ENCODE assay signal across 8 mouse cellular contexts in the genomic region with DNA sequence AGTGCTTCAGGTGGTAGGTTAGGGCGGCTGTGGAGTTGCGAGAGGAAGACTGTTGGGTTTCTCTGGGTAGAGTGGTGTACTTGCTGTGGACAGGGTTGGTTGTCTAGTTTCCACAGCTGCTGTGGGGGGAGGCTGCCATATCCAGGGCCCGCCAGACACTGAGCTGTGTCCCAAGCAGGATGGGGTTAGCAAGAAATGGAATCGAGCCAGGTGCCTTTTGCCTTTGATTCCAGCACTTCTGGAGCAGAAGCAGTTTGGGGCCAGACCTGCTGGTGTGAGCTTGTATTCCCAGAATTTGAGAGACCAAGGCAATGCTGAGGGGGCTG. TPM values are rescaled to one million over a fixed set of nuclear protein-coding genes. Genes with fewer than 3 reads are reported as not detected.
DNase-seq lines count a peak whose midpoint lies in the region; ATAC-seq and TF ChIP-seq lines count a peak whose summit lies in the region.

No protein-coding gene starts in this region.

- DNase-seq in spleen, adult 2 months (ENCODE audit: low read depth in 1 of 2, low spot score in 2 of 2), result no peak
- DNase-seq in spleen, postnatal 14 days (ENCODE audit: low spot score in 2 of 2), result no peak
- peak; percentile 53 to 69 for DNase-seq in kidney, postnatal 36 days
- no peak for DNase-seq in left cerebral cortex, adult 9 months (ENCODE audit: low spot score in 2 of 2)
- no peak for DNase-seq in spleen, postnatal 36 days (ENCODE audit: low spot score in 2 of 2)
- no peak for DNase-seq in gastrocnemius, postnatal 25 days

- H3K4me2 ChIP-seq in heart, embryonic 13.5 days, result peak overlapping the region; percentile 89
- peak overlapping the region; percentile 76 for H3K4me2 ChIP-seq in neural tube, embryonic 15.5 days

- 0 out of 2 replicates have a peak overlapping the region, but pooled peaks have one; percentile 1 for H3K27ac ChIP-seq in spleen, adult 2 months (ENCODE audit: insufficient read depth, low read length)
- 0 out of 2 replicates have a peak overlapping the region, but pooled peaks have one; percentile 51 for H3K27ac ChIP-seq in heart, embryonic 13.5 days (replicated peaks)
- no peak overlapping the region for H3K27ac ChIP-seq in neural tube, embryonic 15.5 days (replicated peaks)

- no peak overlapping the region for H3K4me3 ChIP-seq in spleen, adult 2 months (ENCODE audit: extremely low read depth, insufficient read depth, insufficient read length)
- peak overlapping the region; percentile 99 for H3K4me3 ChIP-seq in heart, embryonic 13.5 days
- peak overlapping the region; percentile 98 for H3K4me3 ChIP-seq in neural tube, embryonic 15.5 days (replicated peaks)

- WGBS in spleen, adult 2 months, result 20% methylated on average over 4 of the region's 4 CpGs
- WGBS in heart, embryonic 13.5 days, result 56% methylated on average over 4 of the region's 4 CpGs
- WGBS in neural tube, embryonic 15.5 days, result 82% methylated on average over 4 of the region's 4 CpGs

- peaks cover 29% of the 10 kb centered on the region for H3K36me3 ChIP-seq in spleen, adult 2 months (ENCODE audit: control insufficient read depth, insufficient read depth, low read length)
- peaks cover 58% of the 10 kb centered on the region for H3K36me3 ChIP-seq in heart, embryonic 13.5 days
- H3K36me3 ChIP-seq in neural tube, embryonic 15.5 days, result peaks cover 48% of the 10 kb centered on the region

- H3K9ac ChIP-seq in heart, embryonic 13.5 days, result peak overlapping the region; percentile 100
- peak overlapping the region; percentile 99 for H3K9ac ChIP-seq in neural tube, embryonic 15.5 days (replicated peaks)

- no peaks in the 10 kb centered on the region for H3K27me3 ChIP-seq in spleen, adult 2 months (ENCODE audit: control insufficient read depth, insufficient read depth, low read length)
- H3K27me3 ChIP-seq in heart, embryonic 13.5 days (replicated peaks), result no peaks in the 10 kb centered on the region; the same call in 1 of the 2 replicates
- H3K27me3 ChIP-seq in neural tube, embryonic 15.5 days (replicated peaks), result no peaks in the 10 kb centered on the region

- H3K4me1 ChIP-seq in spleen, adult 2 months (ENCODE audit: control insufficient read depth, insufficient read depth, insufficient read length), result peaks cover 21% of the 10 kb centered on the region; the same call in 1 of the 2 replicates
- peaks cover 27% of the 10 kb centered on the region for H3K4me1 ChIP-seq in heart, embryonic 13.5 days
- H3K4me1 ChIP-seq in neural tube, embryonic 15.5 days, result peaks cover 32% of the 10 kb centered on the region

- no peak for TF ChIP-seq POLR2A in spleen, adult 2 months (IDR thresholded peaks at IDR 0.05; ENCODE audit: low read depth, low read length)

- no peaks in the 10 kb centered on the region for H3K9me3 ChIP-seq in heart, embryonic 13.5 days
- H3K9me3 ChIP-seq in neural tube, embryonic 15.5 days (replicated peaks), result no peaks in the 10 kb centered on the region

- TF ChIP-seq CTCF in spleen, adult 2 months (IDR thresholded peaks at IDR 0.05; ENCODE audit: extremely low read depth, insufficient read depth, insufficient read length, insufficient replicate concordance), result no peak

- no peak for ATAC-seq in heart, embryonic 13.5 days (ENCODE audit: extremely low read depth, insufficient number of reproducible peaks, low FRiP score, low TSS enrichment)
- ATAC-seq in neural tube, embryonic 15.5 days (ENCODE audit: low FRiP score), result no peak

RNA-seq across cellular contexts. Expression of gene Rps19, which starts 2.1 kb away (rescaled TPM):
- 627 and 638 TPM in 2 replicates for polyA plus RNA-seq in spleen, adult 2 months (2012; rRNA removed)
- polyA plus RNA-seq in heart, embryonic 13.5 days (2015; fragmentation: Nextera tagmentation; extraction: Ambion mirVana), result 1,220 and 1,401 TPM in 2 replicates
- polyA plus RNA-seq in neural tube, embryonic 15.5 days (2015; fragmentation: Nextera tagmentation; extraction: Ambion mirVana), result 1,165 and 1,469 TPM in 2 replicates
- total RNA-seq in gastrocnemius, postnatal 25 days (2021), result 100 to 1,000 TPM; 300 to 345 TPM

RNA-seq across cellular contexts. Expression of gene Cd79a, which starts 10.9 kb away (rescaled TPM):
- 959 and 1,255 TPM in 2 replicates for polyA plus RNA-seq in spleen, adult 2 months (2012; rRNA removed)
- 0.25 and 0.39 TPM in 2 replicates for polyA plus RNA-seq in heart, embryonic 13.5 days (2015; fragmentation: Nextera tagmentation; extraction: Ambion mirVana)
- polyA plus RNA-seq in neural tube, embryonic 15.5 days (2015; fragmentation: Nextera tagmentation; extraction: Ambion mirVana), result 0.35 and 0.45 TPM in 2 replicates
- under 1 TPM in 1 of 2 experiments, not detected in 1; 0.24 TPM for total RNA-seq in gastrocnemius, postnatal 25 days (2021)

RNA-seq across cellular contexts. Expression of gene Dmrtc2, which starts 16.4 kb away (rescaled TPM):
- polyA plus RNA-seq in spleen, adult 2 months (2012; rRNA removed), result not detected in 2 replicates
- 0.08 TPM in 1 of 2 replicates, not detected in the other for polyA plus RNA-seq in heart, embryonic 13.5 days (2015; fragmentation: Nextera tagmentation; extraction: Ambion mirVana)
- 0.26 and 0.36 TPM in 2 replicates for polyA plus RNA-seq in neural tube, embryonic 15.5 days (2015; fragmentation: Nextera tagmentation; extraction: Ambion mirVana)
- not detected for total RNA-seq in gastrocnemius, postnatal 25 days (2021)

RNA-seq across cellular contexts. Expression of gene Arhgef1, which starts 16.4 kb away (rescaled TPM):
- polyA plus RNA-seq in spleen, adult 2 months (2012; rRNA removed), result 915 and 1,063 TPM in 2 replicates
- polyA plus RNA-seq in heart, embryonic 13.5 days (2015; fragmentation: Nextera tagmentation; extraction: Ambion mirVana), result 59.0 and 64.0 TPM in 2 replicates
- 78.5 and 85.3 TPM in 2 replicates for polyA plus RNA-seq in neural tube, embryonic 15.5 days (2015; fragmentation: Nextera tagmentation; extraction: Ambion mirVana)
- 10 to 100 TPM; 30.9 to 34.2 TPM for total RNA-seq in gastrocnemius, postnatal 25 days (2021)

RNA-seq across cellular contexts. Expression of gene Lypd4, which starts 16.5 kb away (rescaled TPM):
- polyA plus RNA-seq in spleen, adult 2 months (2012; rRNA removed), result not detected in 2 replicates
- not detected in 2 replicates for polyA plus RNA-seq in heart, embryonic 13.5 days (2015; fragmentation: Nextera tagmentation; extraction: Ambion mirVana)
- polyA plus RNA-seq in neural tube, embryonic 15.5 days (2015; fragmentation: Nextera tagmentation; extraction: Ambion mirVana), result 0.18 TPM in 1 of 2 replicates, not detected in the other
- not detected for total RNA-seq in gastrocnemius, postnatal 25 days (2021)

Comparison
In these comparisons a context has a peak if more than half of its experiments do, and no peak if none do; other contexts are left out.
1. DNase-seq: peak in kidney, postnatal 36 days (2 of 2); none in spleen, adult 2 months (0 of 2), spleen, postnatal 14 days (0 of 2), left cerebral cortex, adult 9 months (0 of 2), spleen, postnatal 36 days (0 of 2) and gastrocnemius, postnatal 25 days (single experiment).
2. RNA of gene Cd79a, which starts 10.9 kb away (polyA plus RNA-seq): 959 to 1,255 TPM in spleen, adult 2 months; 0.35 to 0.45 TPM in neural tube, embryonic 15.5 days and 0.25 to 0.39 TPM in heart, embryonic 13.5 days; every median in the first group is over 100 times any median in the second.